Comparison of ENCODE assay signal across 23 mouse cellular contexts in genomic region chr8:86862155-86862816, GRCm38 (mm10). TPM values are rescaled to one million over a fixed set of nuclear protein-coding genes. Genes with fewer than 3 reads are reported as not detected.
DNase-seq lines count a peak whose midpoint lies in the region; ATAC-seq and TF ChIP-seq lines count a peak whose summit lies in the region.
"Had no signal": no experiment of that assay in that cellular context is flagged by ENCODE, and none has a peak within 500 bp of the region (broad histone marks: within the 10 kb centered on the region; RNA-seq: fewer than 3 reads in every experiment).

No protein-coding gene starts in this region.

- H3K4me3 ChIP-seq in heart, embryonic 15.5 days, result no peak overlapping the region
- H3K4me3 ChIP-seq in spleen, adult 2 months (ENCODE audit: extremely low read depth, insufficient read depth, insufficient read length), result no peak overlapping the region
- H3K4me3 ChIP-seq: forebrain, embryonic 13.5 days; limb, embryonic 12.5 days; megakaryocyte, embryonic 14.5 days; myocyte; neural tube, embryonic 13.5 days had no signal

- H3K27me3 ChIP-seq in heart, embryonic 15.5 days, result no peaks in the 10 kb centered on the region
- H3K27me3 ChIP-seq in spleen, adult 2 months (ENCODE audit: control insufficient read depth, insufficient read depth, low read length), result no peaks in the 10 kb centered on the region
- H3K27me3 ChIP-seq: forebrain, embryonic 13.5 days; limb, embryonic 12.5 days; megakaryocyte, embryonic 14.5 days; neural tube, embryonic 13.5 days had no signal

- no peak for ATAC-seq in heart, embryonic 15.5 days (replicated peaks; ENCODE audit: insufficient number of reproducible peaks, insufficient read depth, low FRiP score, low read depth)
- peak; percentile 72 for ATAC-seq in granulocyte monocyte progenitor cell, adult 5-6 weeks (replicated peaks; ENCODE audit: poor library complexity, severe bottlenecking)
- ATAC-seq: forebrain, embryonic 13.5 days; hindbrain, postnatal 0 days; intestine, postnatal 0 days; liver, postnatal 0 days had no signal

- H3K4me1 ChIP-seq in heart, embryonic 15.5 days (replicated peaks), result peaks cover 28% of the 10 kb centered on the region
- H3K4me1 ChIP-seq in spleen, adult 2 months (ENCODE audit: control insufficient read depth, insufficient read depth, insufficient read length), result peaks cover 11% of the 10 kb centered on the region; the same call in 1 of the 2 replicates
- H3K4me1 ChIP-seq: forebrain, embryonic 13.5 days had no signal

- no peak for DNase-seq in heart, adult 8-10 months (ENCODE audit: low spot score)
- no peak for DNase-seq in spleen, adult 2 months (ENCODE audit: low read depth in 1 of 2, low spot score in 2 of 2)
- DNase-seq in spleen, postnatal 4 days (ENCODE audit: low spot score in 2 of 2), result no peak
- no peak for DNase-seq in thymus, postnatal 10 days (ENCODE audit: low spot score in 2 of 2)
- no peak for DNase-seq in testis, postnatal 14 days (ENCODE audit: low spot score)
- DNase-seq: adrenal gland, postnatal 36 days; cerebellum, adult 11 months; cerebellum, postnatal 25 days; heart, adult 18-20 months; liver, postnatal 0 days; lung, postnatal 10 days; midbrain, embryonic 14.5 days had no signal

- H3K9me3 ChIP-seq in heart, embryonic 15.5 days (replicated peaks), result no peaks in the 10 kb centered on the region
- H3K9me3 ChIP-seq: forebrain, embryonic 13.5 days; limb, embryonic 12.5 days; megakaryocyte, embryonic 14.5 days; neural tube, embryonic 13.5 days had no signal

- WGBS in heart, embryonic 15.5 days, result 79% methylated on average over 3 of the region's 3 CpGs
- WGBS in spleen, adult 2 months, result 64% methylated on average over 3 of the region's 3 CpGs

- H3K27ac ChIP-seq in heart, embryonic 15.5 days, result peak overlapping the region; percentile 37
- peak overlapping the region; percentile 67 for H3K27ac ChIP-seq in spleen, adult 2 months (ENCODE audit: insufficient read depth, low read length)
- H3K27ac ChIP-seq: forebrain, embryonic 13.5 days; hindbrain, postnatal 0 days; limb, embryonic 12.5 days; neural tube, embryonic 13.5 days; stomach, postnatal 0 days had no signal

- no peak for TF ChIP-seq CTCF in spleen, adult 2 months (IDR thresholded peaks at IDR 0.05; ENCODE audit: extremely low read depth, insufficient read depth, insufficient read length, insufficient replicate concordance)

- H3K4me2 ChIP-seq in heart, embryonic 15.5 days, result no peak overlapping the region
- H3K4me2 ChIP-seq: forebrain, embryonic 13.5 days; limb, embryonic 12.5 days; liver, embryonic 11.5 days; neural tube, embryonic 13.5 days had no signal

- no peak overlapping the region for H3K9ac ChIP-seq in heart, embryonic 15.5 days
- H3K9ac ChIP-seq: forebrain, embryonic 13.5 days; limb, embryonic 12.5 days; liver, postnatal 0 days; neural tube, embryonic 13.5 days had no signal

- no peak for TF ChIP-seq POLR2A in spleen, adult 2 months (IDR thresholded peaks at IDR 0.05; ENCODE audit: low read depth, low read length)

- H3K36me3 ChIP-seq in heart, embryonic 15.5 days, result 0 out of 2 replicates have a peak, but pooled peaks cover 8% of the 10 kb centered on the region
- peaks cover 6% of the 10 kb centered on the region for H3K36me3 ChIP-seq in spleen, adult 2 months (ENCODE audit: control insufficient read depth, insufficient read depth, low read length)

RNA-seq across cellular contexts. Expression of gene N4bp1, which starts 22.8 kb away (rescaled TPM):
- polyA plus RNA-seq in heart, embryonic 15.5 days (2015; fragmentation: Nextera tagmentation; extraction: Ambion mirVana), result 5.5 and 6.7 TPM in 2 replicates
- total RNA-seq in heart, adult 8-10 months (2022), result 10 to 100 TPM; 15.8 to 17.9 (median 16.3) TPM
- 10.7 and 11.0 TPM in 2 replicates for polyA plus RNA-seq in spleen, adult 2 months (2012; rRNA removed)
- total RNA-seq in granulocyte monocyte progenitor cell, adult 5-6 weeks (2014; fragmentation: Nextera tagmentation), result 19.3 and 26.1 TPM in 2 replicates
- 18.1 and 19.1 TPM in 2 replicates for total RNA-seq in granulocyte monocyte progenitor cell, adult 5-6 weeks (2017)
